Mouse (Mus musculus) ovary, adult 2 months (tissue): Measurements from ENCODE around the gene Cntrl. TPM values are rescaled to one million over a fixed set of nuclear protein-coding genes. Genes with fewer than 3 reads are reported as not detected.

ENCODE experiments used
- polyA plus RNA-seq: library from polyadenylated mRNA; depleted of rRNA; stranded (reverse); fragments of >200 nt; gene quantifications from 2 replicates; pipeline ENCODE4 v1.2.3, GENCODE M21; 2012; rRNA removed

The Cntrl gene
- polyA plus RNA-seq = 7.5 and 9.7 TPM in 2 replicates

GRCm38 (mm10) chr2:35109141-35109923 is at the start of gene Cntrl:
Gene Cntrl, plus strand, starts transcription at chr2:35109492.

DNA sequence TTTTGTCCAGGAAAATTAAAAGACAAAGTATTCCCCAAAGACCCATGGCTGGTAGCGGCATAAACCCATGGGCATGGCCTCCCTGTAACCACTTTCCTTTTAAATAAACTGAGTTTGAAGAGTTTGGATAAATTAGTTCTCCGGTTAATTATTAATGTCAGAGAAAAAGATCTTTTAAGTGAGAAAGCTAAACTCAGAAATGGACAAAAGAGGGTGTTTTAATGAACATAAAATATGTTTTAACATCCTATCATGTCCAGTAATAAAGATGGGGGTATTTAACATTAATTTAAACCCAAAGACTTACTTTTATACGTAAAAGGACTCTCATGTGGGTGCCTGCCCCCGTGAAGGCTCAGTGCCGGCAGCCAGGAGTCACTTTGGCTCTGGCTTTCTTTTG is 48.0 kb upstream of the Cntrl start, which contains the start of gene Hc:
Hc (minus strand) TSS at position 101 of the 400 bp plus-strand sequence.

DNA sequence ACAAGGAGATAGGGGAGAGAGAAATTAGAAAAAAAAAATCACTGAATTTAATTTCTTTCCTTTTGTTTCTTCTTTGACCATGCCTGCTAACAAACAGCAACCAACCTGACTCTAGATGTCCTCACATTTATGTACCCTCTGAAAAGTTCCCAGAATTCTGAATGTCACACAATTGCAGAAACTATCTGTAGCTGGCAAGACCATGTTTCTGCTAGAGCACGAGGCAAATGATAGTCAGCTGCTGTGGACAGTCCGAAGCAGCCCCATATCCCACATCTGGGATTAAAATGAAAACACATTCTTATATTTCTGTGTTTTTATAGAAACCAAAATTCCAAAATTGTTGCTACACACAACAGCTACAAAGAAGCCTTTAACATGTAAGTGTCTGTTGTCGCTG is 7.8 kb upstream of the Cntrl start, which contains the start of gene AI182371:
AI182371 (minus strand) TSS at position 101 of the 400 bp plus-strand sequence.

DNA sequence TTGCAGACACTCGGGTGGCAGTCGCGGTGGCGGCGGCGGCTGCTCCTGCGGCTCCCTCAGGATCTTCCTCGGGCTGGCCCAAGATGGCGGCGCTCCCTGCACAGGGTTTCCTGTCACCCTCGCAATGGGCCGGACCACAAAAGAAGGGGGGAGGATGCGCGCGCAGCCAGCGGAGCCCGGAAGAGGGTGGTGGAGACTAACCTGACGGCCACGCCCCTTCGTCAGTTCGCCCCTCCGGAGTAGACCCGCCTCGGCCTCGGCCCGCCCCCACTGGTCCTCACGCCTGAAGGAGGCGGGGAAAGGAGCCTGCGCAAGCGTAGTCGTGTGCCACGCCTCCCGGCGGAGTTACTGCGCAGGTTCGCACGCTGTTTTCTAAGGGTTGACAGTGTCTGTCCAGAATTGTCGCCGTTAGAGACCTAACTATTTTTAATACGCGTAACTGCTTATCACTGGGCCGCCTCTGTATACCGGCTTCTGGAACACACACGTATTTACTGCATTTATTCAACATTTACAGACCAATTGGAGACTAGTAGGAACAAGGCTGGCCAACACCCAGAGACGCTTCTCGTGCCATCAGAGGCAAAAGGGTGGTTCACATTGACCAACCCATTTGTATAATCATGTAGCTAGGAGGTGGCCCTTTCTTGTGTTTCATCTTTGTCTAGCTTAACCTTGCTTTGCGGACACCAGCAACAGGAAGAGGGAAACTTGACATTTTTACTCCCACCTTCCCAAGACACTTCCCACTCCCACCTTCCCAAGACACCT is 91.8 kb downstream of the Cntrl start, which contains the start of gene Rab14:
Rab14 (minus strand) TSS at position 223 of the 771 bp plus-strand sequence.

Other genes with a start within 250 kb of the Cntrl start
- gene Cutal, start 235.1 kb upstream of the Cntrl start, polyA plus RNA-seq = 5.2 and 7.0 TPM in 2 replicates
- 11.9 and 12.6 TPM in 2 replicates for gene Psmd5, start 234.5 kb upstream of the Cntrl start, polyA plus RNA-seq
- 1.9 and 3.1 TPM in 2 replicates for gene Phf19, start 195.5 kb upstream of the Cntrl start, polyA plus RNA-seq
- 8.2 and 8.7 TPM in 2 replicates for gene Traf1, start 147.7 kb upstream of the Cntrl start, polyA plus RNA-seq
- 0.40 and 0.50 TPM in 2 replicates for gene Hc, start 48.1 kb upstream of the Cntrl start, polyA plus RNA-seq
- 0.21 TPM in 1 of 2 replicates, not detected in the other for gene AI182371, start 7.9 kb upstream of the Cntrl start, polyA plus RNA-seq
- gene Rab14, start 91.6 kb downstream of the Cntrl start, polyA plus RNA-seq = 63.4 and 1,111 TPM in 2 replicates
- gene Gsn, start 146.9 kb downstream of the Cntrl start, polyA plus RNA-seq = 1,150 and 1,246 TPM in 2 replicates
- 21.5 and 31.0 TPM in 2 replicates for gene Stom, start 227.5 kb downstream of the Cntrl start, polyA plus RNA-seq